12 mouse cellular contexts compared by ENCODE assay signal in genomic region chr1:36883805-36884204, GRCm38 (mm10). TPM values are rescaled to one million over a fixed set of nuclear protein-coding genes. Genes with fewer than 3 reads are reported as not detected.
DNase-seq lines count a peak whose midpoint lies in the region; ATAC-seq lines count a peak whose summit lies in the region.
"Had no signal": no experiment of that assay in that cellular context is flagged by ENCODE, and none has a peak within 500 bp of the region (broad histone marks: within the 10 kb centered on the region; RNA-seq: fewer than 3 reads in every experiment).

No protein-coding gene starts in this region.

- H3K36me3 ChIP-seq in heart, embryonic 12.5 days, result 0 out of 2 replicates have a peak, but pooled peaks cover 18% of the 10 kb centered on the region
- H3K36me3 ChIP-seq in hindbrain, embryonic 14.5 days (replicated peaks; ENCODE audit: control insufficient read depth, insufficient read depth), result peaks cover 21% of the 10 kb centered on the region
- H3K36me3 ChIP-seq in kidney, embryonic 14.5 days (ENCODE audit: control insufficient read depth, insufficient read depth, low read length), result peaks cover 13% of the 10 kb centered on the region; the same call in 1 of the 2 replicates

- no peak for ATAC-seq in heart, embryonic 12.5 days (ENCODE audit: insufficient number of reproducible peaks, low FRiP score)
- ATAC-seq in hindbrain, embryonic 14.5 days (ENCODE audit: low FRiP score), result no peak
- ATAC-seq in frontal cortex, adult (ENCODE audit: low TSS enrichment), result no peak
- ATAC-seq in kidney, embryonic 14.5 days (ENCODE audit: low FRiP score, low TSS enrichment), result no peak

- H3K4me3 ChIP-seq in heart, embryonic 12.5 days, result no peak overlapping the region
- H3K4me3 ChIP-seq in hindbrain, embryonic 14.5 days (replicated peaks; ENCODE audit: low read length), result no peak overlapping the region
- H3K4me3 ChIP-seq in kidney, embryonic 14.5 days (ENCODE audit: low read length), result no peak overlapping the region
- H3K4me3 ChIP-seq: layer of hippocampus, adult 2 months; limb, embryonic 12.5 days had no signal

- intact Hi-C loops in heart, postnatal 10 days (cut with DNase I), result loop anchor here (2.0 kb wide), 1 partner anchor 15 kb away; no protein-coding TSS in a partner anchor

- 73% methylated on average over 2 of the region's 2 CpGs for WGBS in heart, embryonic 12.5 days
- WGBS in hindbrain, embryonic 14.5 days, result 72% methylated on average over 2 of the region's 2 CpGs
- 80% methylated on average over 2 of the region's 2 CpGs for WGBS in kidney, embryonic 14.5 days

- no peak overlapping the region for H3K9ac ChIP-seq in heart, embryonic 12.5 days
- H3K9ac ChIP-seq in hindbrain, embryonic 14.5 days, result no peak overlapping the region
- H3K9ac ChIP-seq in kidney, embryonic 14.5 days (ENCODE audit: low read depth, low read length), result no peak overlapping the region
- H3K9ac ChIP-seq: limb, embryonic 12.5 days had no signal

- peak overlapping the region; percentile 30; the same call in 1 of the 2 replicates for H3K27ac ChIP-seq in heart, embryonic 12.5 days (ENCODE audit: poor library complexity, severe bottlenecking)
- no peak overlapping the region for H3K27ac ChIP-seq in hindbrain, embryonic 14.5 days
- no peak overlapping the region for H3K27ac ChIP-seq in kidney, embryonic 14.5 days (ENCODE audit: low read depth, low read length)
- H3K27ac ChIP-seq: limb, embryonic 12.5 days had no signal

- H3K27me3 ChIP-seq in heart, embryonic 12.5 days (replicated peaks), result no peaks in the 10 kb centered on the region
- H3K27me3 ChIP-seq in hindbrain, embryonic 14.5 days (ENCODE audit: control insufficient read depth, insufficient read depth, low read length), result no peaks in the 10 kb centered on the region
- no peaks in the 10 kb centered on the region for H3K27me3 ChIP-seq in kidney, embryonic 14.5 days (ENCODE audit: control insufficient read depth, insufficient read depth, low read length)
- H3K27me3 ChIP-seq: limb, embryonic 12.5 days had no signal

- H3K4me2 ChIP-seq in heart, embryonic 12.5 days, result no peak overlapping the region
- no peak overlapping the region for H3K4me2 ChIP-seq in hindbrain, embryonic 14.5 days (replicated peaks)
- H3K4me2 ChIP-seq in kidney, embryonic 14.5 days (replicated peaks; ENCODE audit: low read depth, low read length), result no peak overlapping the region
- H3K4me2 ChIP-seq: limb, embryonic 12.5 days had no signal

- DNase-seq in heart, postnatal 10 days, result no peak
- peak; percentile 69 for DNase-seq in 416B (ENCODE audit: low read depth)
- peak; percentile 61 for DNase-seq in adipocyte (ENCODE audit: low spot score)
- peak; percentile 51 for DNase-seq in lung, postnatal 10 days
- no peak for DNase-seq in hindbrain, embryonic 14.5 days (ENCODE audit: low spot score)
- DNase-seq: adrenal gland, postnatal 10 days; cerebellum, adult 8-10 months had no signal

- peaks cover 48% of the 10 kb centered on the region for H3K4me1 ChIP-seq in heart, embryonic 12.5 days (replicated peaks)
- no peaks in the 10 kb centered on the region; the same call in 1 of the 2 replicates for H3K4me1 ChIP-seq in hindbrain, embryonic 14.5 days (replicated peaks; ENCODE audit: control insufficient read depth, insufficient read depth, low read length)
- H3K4me1 ChIP-seq in kidney, embryonic 14.5 days (ENCODE audit: control insufficient read depth, insufficient read depth, low read length), result no peaks in the 10 kb centered on the region; the same call in 1 of the 2 replicates

- H3K9me3 ChIP-seq in heart, embryonic 12.5 days (replicated peaks), result no peaks in the 10 kb centered on the region
- no peaks in the 10 kb centered on the region for H3K9me3 ChIP-seq in hindbrain, embryonic 14.5 days (ENCODE audit: control insufficient read depth, low read length)
- H3K9me3 ChIP-seq in kidney, embryonic 14.5 days (ENCODE audit: control insufficient read depth, low read length), result no peaks in the 10 kb centered on the region
- H3K9me3 ChIP-seq: limb, embryonic 12.5 days had no signal

RNA-seq across cellular contexts. Expression of gene Tmem131, which starts 59.7 kb away (rescaled TPM):
- polyA plus RNA-seq in heart, embryonic 12.5 days (2016; fragmentation: Nextera tagmentation; extraction: Ambion mirVana), result 12.4 and 13.6 TPM in 2 replicates
- 10 to 100 TPM; 44.1 to 44.8 TPM for total RNA-seq in heart, postnatal 10 days (2021)
- polyA plus RNA-seq in hindbrain, embryonic 14.5 days (2014; fragmentation: Nextera tagmentation; extraction: Ambion mirVana), result 21.7 and 22.2 TPM in 2 replicates
- polyA plus RNA-seq in kidney, embryonic 14.5 days (2014; fragmentation: Nextera tagmentation; extraction: Ambion mirVana), result 15.8 and 22.1 TPM in 2 replicates

Comparison
In these comparisons a context has a peak if more than half of its experiments do, and no peak if none do; other contexts are left out.
1. DNase-seq: peak in 416B (single experiment), adipocyte (single experiment) and lung, postnatal 10 days (single experiment); none in heart, postnatal 10 days (0 of 2) and hindbrain, embryonic 14.5 days (single experiment).